Mouse (Mus musculus) left cerebral cortex, postnatal 10 days (tissue): Measurements from ENCODE around the gene 4930522H14Rik. TPM values are rescaled to one million over a fixed set of nuclear protein-coding genes. Genes with fewer than 3 reads are reported as not detected.
A peak's percentile ranks its signal among the peaks of the same experiment; 100 is the strongest.

Experiments used
- DNase-seq, 2 experiments: peaks; one replicate each; pipeline ENCODE4 v3.0.0; 2021 to 2022; ENCODE audit warnings: low spot score in 2 of 2, mixed read lengths in 1 of 2; ENCODE audit errors: extremely low spot score in 1 of 2
- intact Hi-C: fragments of 180-260 bp; cut with DNase I; formaldehyde crosslinking; loops from one replicate; pipeline ENCODE4 v1.15.1; 2025
- total RNA-seq, 2 experiments: library from RNA; stranded (reverse); gene quantifications; 2 replicates each; pipeline ENCODE4 v1.2.3; 2021

Gene 4930522H14Rik
- total RNA-seq, 2 experiments from 2014 or later = not detected

DNA sequence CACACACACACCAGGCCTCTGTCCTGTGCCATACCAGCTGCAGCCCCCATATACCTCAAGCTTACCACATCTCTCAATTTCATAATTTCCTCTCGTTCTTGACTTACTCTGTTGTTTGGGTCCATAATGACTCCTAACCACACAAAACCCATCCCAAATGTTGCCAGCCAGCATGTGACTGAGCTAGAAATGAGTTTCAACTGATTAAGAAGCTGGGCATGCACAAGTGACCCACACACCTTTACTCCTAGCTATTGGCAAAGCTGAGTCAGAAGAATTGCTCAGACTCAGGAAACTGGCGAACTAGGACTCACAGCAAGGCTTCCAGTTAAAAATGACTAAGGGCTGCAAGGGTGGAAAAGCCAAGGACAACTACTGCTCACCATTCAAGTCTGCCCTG lies 49.7 kb downstream of the 4930522H14Rik start:
- intact Hi-C loops = no loop called here
- DNase-seq = no peak

DNA sequence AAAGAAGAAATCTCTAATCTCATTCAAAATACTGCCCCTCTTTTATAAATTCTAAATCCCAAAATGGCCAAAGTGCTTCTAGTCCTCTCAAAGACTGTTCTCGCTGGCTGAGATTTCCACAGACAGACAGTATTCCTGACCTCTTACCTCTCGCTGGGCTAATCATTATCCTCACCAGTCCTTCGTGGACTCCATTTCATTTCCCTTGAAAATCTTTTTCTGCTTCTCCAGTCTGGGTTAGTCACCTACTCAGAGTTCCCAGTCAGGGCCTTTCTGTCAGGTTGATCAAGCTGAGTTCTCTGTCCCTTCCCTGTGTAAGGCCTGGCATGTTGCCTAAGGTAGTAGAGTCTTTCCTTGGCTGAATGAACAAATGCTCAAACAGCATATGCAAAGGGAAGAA lies 53.6 kb downstream of the 4930522H14Rik start:
- intact Hi-C loops = no loop called here
- DNase-seq = no peak

DNA sequence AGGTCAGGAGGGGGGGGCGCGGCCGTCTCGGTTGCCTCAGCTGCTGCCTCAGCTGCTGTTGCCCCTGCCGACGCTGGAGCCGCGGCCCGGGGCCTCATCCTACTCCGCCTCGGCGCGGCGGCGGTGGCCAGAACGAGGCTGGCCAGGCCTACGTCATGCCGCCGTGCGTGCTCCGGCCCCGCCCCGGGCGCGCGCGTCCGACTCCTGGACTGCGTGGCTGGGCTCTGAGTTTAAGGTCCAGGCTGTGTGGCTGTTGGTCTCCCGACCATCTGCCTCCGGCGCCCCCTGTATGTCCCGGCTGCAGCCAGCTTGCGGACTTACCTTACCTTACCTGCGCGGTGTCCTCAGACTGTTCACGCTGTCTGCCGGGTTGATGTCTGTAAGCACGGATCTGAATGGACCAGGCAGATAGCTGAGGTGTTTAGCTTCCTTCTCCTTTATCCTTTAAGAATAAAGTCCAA lies 54.5 kb downstream of the 4930522H14Rik start:
- DNase-seq = peak; percentile 86 to 95
- intact Hi-C loops = no loop called here

DNA sequence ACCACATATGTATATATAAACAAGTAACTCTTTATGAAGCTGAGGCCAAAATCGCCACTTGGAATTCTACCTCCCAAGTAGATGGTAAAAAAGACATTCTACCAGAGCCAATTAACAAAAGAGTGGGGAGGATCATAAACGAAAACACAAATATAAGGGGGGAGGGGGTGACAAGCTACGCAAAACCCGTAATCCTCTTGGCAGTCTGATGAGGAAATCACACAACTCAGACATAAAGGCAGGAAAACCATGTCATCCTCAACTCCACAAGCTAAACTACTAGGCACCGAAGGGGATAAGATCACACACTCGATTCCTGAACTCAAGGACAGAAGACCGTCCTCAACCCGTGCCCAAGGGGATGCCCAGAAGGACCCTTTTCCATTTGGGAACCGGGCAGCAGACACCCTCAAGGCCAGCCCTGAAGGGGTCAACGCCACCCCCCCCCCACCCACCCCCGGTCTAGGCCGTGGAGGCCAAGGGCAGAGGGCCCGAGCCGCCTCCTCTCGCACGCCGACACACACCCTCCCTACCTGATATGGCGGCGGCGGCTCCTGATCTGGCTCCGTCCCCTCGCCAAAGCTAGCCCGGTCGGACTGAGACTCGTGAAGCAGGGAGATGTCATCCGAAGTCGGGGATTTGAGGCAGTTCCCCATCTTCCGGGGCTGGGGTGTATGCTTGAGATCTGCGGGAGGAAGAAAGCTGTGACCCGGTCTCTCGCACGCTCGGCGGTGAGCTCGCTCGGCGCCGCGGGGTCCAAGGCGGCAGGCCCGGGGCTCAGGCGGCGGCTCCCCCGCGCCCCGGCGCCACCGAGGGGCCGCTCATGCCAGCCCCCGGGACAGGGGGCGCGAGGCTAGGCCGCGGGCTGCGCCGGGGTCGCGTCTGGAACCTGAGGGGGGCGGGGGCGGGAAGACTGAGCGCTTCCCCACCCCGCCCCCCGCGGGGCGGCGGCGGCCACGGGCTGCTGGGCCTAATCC lies 55.2 kb downstream of the 4930522H14Rik start:
- peak; percentile 8 to 65 for DNase-seq
- intact Hi-C loops = no loop called here

DNA sequence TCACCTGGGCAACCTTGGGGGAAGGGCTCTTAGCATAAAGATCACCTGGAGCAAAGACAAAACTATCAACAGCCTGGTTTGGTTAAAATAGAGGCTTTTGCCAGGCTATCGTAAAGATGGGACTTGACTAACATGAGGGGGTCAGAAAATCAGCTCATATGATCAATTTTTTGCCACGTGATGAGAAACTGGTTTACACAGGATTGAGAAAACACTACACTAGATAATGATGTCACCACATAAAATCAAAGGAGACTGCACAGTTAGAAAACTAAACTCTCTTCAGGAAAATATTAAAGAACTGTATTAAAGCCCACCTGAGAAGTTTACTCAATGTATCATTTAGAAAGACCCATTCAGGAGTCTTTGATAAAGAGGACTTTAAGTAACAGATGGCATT lies 56.0 kb downstream of the 4930522H14Rik start:
- intact Hi-C loops = no loop called here
- DNase-seq = no peak

DNA sequence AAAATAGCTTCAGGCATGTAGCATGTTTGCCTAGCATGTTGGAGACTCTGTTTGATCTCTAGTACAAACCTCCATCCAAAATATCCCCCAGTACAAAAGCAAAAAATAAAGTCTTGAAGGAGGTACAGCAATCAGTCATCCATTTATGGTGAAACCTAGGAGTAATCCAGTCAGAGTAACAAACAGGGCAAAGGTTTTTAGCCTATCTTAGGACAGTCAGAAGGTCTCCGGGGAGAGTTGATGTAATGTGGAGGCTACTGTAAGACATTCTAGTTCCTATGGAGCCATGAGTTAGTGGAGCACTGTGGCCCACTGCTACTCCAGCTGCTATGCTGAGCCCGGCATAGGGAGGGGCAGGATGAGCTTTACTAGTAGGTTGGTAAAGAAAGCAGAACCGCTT lies 58.5 kb downstream of the 4930522H14Rik start:
- intact Hi-C loops = no loop called here
- DNase-seq = no peak

DNA sequence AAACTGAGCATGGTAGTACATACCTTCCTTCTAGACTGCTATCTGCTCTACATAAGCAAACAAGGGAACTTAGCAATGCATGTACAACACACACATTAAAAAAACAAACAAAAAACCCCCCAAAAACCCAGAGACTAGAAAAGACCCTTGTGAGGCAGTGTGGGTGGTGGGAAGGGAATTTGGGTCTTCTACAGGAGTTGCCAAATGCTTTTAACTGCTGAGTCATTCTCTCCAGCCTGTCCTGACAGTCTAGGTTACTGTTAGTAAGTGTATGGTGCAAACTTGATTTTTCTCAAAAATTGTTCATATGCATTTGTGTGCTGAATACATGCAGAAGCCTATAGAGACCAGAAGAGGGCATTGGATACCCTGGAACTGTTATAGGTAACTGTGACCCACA lies 59.5 kb downstream of the 4930522H14Rik start:
- intact Hi-C loops = no loop called here
- no peak for DNase-seq

DNA sequence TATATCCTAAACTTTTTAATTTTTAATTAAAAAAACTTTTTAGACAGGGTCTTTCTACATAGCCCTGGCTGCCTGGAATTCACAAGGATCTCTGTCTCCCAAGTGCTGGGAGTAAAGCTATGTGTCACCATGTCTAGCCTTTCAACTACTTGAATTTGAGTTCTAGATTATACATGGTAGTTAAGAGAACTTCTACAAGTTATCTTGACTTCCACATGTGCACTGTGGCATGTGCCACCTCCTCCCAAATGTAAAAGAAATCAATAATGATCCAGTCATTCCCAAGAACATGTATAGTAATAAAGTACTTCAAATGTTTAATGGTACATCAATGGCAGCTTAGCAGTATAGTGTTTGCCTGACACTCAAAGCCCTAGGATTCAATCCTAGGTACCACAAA lies 63.4 kb downstream of the 4930522H14Rik start:
- intact Hi-C loops = no loop called here
- no peak for DNase-seq

DNA sequence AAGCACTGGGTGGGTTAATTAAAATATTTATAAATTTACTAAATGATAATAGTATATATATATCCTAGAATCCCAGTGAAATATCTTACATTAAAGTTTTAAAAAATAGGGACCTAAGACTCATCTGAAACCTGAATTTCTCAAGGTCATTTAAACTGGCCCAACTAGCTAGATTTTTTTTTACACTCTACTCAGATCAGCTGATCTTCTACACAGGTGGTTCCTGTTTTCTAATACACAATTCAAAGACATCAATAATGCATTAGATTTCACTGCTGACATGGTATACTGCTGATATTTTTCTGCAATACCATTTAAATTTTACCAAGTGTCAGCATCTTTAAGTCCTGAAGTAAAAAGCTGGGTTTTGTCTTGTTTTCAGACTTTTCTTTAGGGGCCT lies 67.2 kb downstream of the 4930522H14Rik start:
- intact Hi-C loops = no loop called here
- no peak for DNase-seq

DNA sequence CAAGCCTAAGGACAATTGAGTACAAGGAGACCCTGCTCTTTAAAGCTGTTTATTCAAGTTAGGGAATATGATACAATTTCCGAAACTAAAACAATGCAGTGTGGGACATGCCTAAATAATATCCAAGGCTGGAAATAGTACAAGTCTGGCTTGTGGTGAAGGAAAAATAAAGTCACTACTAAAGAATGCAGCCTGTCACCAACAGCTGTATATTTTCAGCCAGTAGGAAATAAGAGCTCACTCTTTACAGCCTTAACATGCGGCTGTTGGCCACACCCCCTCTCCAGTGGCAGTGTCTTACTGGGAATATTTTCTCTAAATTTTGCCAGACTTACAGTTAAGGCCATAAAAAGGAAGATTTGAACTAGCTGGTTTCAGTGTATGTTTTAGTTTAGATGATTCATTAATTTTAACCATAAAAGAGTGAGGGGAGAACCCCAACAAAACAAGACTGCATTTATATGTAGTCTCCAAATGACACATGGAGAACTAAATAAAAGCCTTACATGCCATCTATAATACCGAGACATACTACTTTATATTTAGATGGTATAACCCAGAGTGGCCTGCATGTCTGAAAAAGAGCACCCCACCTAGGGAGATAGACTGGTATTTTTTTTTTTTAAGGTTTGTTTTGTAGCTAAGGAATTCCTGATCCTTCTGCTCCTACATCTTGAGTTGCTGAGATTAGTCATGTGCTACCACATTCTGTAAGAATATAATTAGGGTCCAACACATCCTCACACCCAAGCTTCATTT lies 70.5 kb downstream of the 4930522H14Rik start:
- intact Hi-C loops = no loop called here

DNA sequence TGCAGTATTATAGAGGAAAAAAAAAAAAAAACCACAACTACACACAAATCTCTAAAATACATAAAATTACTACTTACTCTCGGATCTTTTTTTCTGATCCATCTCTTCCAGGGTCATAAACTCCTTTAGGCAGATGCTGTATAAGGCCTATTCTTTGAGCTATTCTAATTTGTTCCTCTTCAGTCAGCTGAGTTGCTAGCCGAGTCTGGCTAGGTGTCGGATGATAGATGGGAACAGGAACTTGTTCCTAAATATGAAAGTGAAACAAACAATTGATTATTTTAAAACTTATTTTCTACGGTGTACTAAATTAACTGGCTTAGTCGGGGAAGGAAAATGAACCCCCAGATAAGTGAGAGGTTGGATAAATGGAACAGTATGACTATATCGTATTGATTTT lies 74.3 kb downstream of the 4930522H14Rik start:
- intact Hi-C loops = no loop called here
- no peak for DNase-seq

More for the DNA sequence above, 70.5 kb downstream of the 4930522H14Rik start:
- DNase-seq = peak in 1 of 2 experiments; percentile 27

Other genes starting within 250 kb of the 4930522H14Rik start
- 1 to 10 TPM; 1.2 TPM for gene Ttc39a, start 124.7 kb downstream of the 4930522H14Rik start, total RNA-seq
- 100 to 1,000 TPM; 188 to 189 TPM for gene Rnf11, start 46.6 kb downstream of the 4930522H14Rik start, total RNA-seq
- 1 to 10 TPM; 5.3 to 5.9 TPM for gene Cdkn2c, start 135.9 kb upstream of the 4930522H14Rik start, total RNA-seq
- gene Faf1, start 145.3 kb upstream of the 4930522H14Rik start, total RNA-seq = 10 to 100 TPM; 31.8 to 34.3 TPM